16 mouse cellular contexts compared by ENCODE assay signal in the genomic region with DNA sequence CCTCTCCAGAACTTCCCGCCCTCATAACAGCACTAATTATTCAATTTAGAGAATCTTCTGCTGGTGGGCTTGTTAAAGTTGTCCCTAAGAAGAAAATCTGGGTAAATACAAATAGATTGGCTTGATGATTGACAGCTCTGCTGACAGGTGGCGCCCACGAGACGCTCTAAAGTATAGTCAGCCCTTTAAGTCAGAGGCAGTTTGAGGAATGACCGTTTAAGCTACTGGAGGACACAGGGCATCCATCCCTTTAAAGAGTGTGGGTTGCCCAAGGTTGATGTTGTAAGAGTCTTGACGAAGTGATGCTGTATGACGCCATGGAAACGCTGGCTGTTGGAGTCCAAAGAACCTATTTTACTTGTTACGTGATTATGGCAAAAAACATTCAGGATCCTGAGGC. TPM values are rescaled to one million over a fixed set of nuclear protein-coding genes. Genes with fewer than 3 reads are reported as not detected.
A peak's percentile ranks its signal among the peaks of the same experiment; 100 is the strongest.
DNase-seq lines count a peak whose midpoint lies in the region; ATAC-seq and TF ChIP-seq lines count a peak whose summit lies in the region.
"Had no signal": no experiment of that assay in that cellular context is flagged by ENCODE, and none has a peak within 500 bp of the region (broad histone marks: within the 10 kb centered on the region; RNA-seq: fewer than 3 reads in every experiment).

No protein-coding gene starts in this region.

- peaks cover 19% of the 10 kb centered on the region for H3K4me1 ChIP-seq in hindbrain, embryonic 13.5 days (replicated peaks)
- H3K4me1 ChIP-seq in hindbrain, embryonic 16.5 days (ENCODE audit: control insufficient read depth, insufficient read depth, low read depth, low read length), result peaks cover 5% of the 10 kb centered on the region
- H3K4me1 ChIP-seq in midbrain, embryonic 15.5 days, result peaks cover 20% of the 10 kb centered on the region
- no peaks in the 10 kb centered on the region for H3K4me1 ChIP-seq in midbrain, embryonic 11.5 days (ENCODE audit: control insufficient read depth, insufficient read depth, low read length)
- H3K4me1 ChIP-seq in MEL (ENCODE audit: control insufficient read depth in 1 of 2, insufficient read depth in 2 of 2, low read length in 2 of 2), result peaks cover 5 to 13% of the 10 kb centered on the region in 2 experiments
- H3K4me1 ChIP-seq: neural tube, embryonic 12.5 days had no signal

- no peaks in the 10 kb centered on the region for H3K79me2 ChIP-seq in MEL (ENCODE audit: control insufficient read depth, insufficient read depth, low read length, poor library complexity)

- peak in 2 of 3 experiments; percentile 32 to 36; a peak in 3 of 6 replicates for TF ChIP-seq CTCF in MEL (IDR thresholded peaks at IDR 0.05 in 2 of 3, conservative IDR thresholded peaks at IDR 0.05 in 1 of 3; ENCODE audit: control insufficient read depth in 1 of 3, insufficient read depth in 1 of 3, low read depth in 2 of 3, low read length in 3 of 3, poor library complexity in 1 of 3, severe bottlenecking in 1 of 3)

- H3K4me3 ChIP-seq in hindbrain, embryonic 13.5 days, result no peak overlapping the region
- H3K4me3 ChIP-seq in hindbrain, embryonic 16.5 days (ENCODE audit: low read length), result no peak overlapping the region
- no peak overlapping the region for H3K4me3 ChIP-seq in midbrain, embryonic 15.5 days
- H3K4me3 ChIP-seq in midbrain, embryonic 11.5 days (ENCODE audit: low read depth, low read length), result no peak overlapping the region
- H3K4me3 ChIP-seq in MEL (ENCODE audit: control insufficient read depth in 1 of 2, insufficient read depth in 1 of 2, low read depth in 2 of 2, low read length in 2 of 2), result no peak overlapping the region
- H3K4me3 ChIP-seq: heart, embryonic 15.5 days; liver, embryonic 13.5 days; neural tube, embryonic 12.5 days had no signal

- TF ChIP-seq EP300 in MEL (IDR thresholded peaks at IDR 0.05; ENCODE audit: low read depth in 1 of 2, low read length in 2 of 2), result no peak

- H3K9me3 ChIP-seq in hindbrain, embryonic 13.5 days, result no peaks in the 10 kb centered on the region
- no peaks in the 10 kb centered on the region for H3K9me3 ChIP-seq in hindbrain, embryonic 16.5 days (ENCODE audit: control insufficient read depth, low read length)
- no peaks in the 10 kb centered on the region for H3K9me3 ChIP-seq in midbrain, embryonic 15.5 days
- no peaks in the 10 kb centered on the region for H3K9me3 ChIP-seq in midbrain, embryonic 11.5 days (ENCODE audit: control insufficient read depth, low read length)
- no peaks in the 10 kb centered on the region for H3K9me3 ChIP-seq in MEL (replicated peaks; ENCODE audit: insufficient read depth, low read length)
- H3K9me3 ChIP-seq: heart, embryonic 15.5 days; liver, embryonic 13.5 days; neural tube, embryonic 12.5 days had no signal

- peak; percentile 17 for TF ChIP-seq RAD21 in MEL (IDR thresholded peaks at IDR 0.05; ENCODE audit: low read depth, low read length)

- no peak overlapping the region for H3K9ac ChIP-seq in hindbrain, embryonic 13.5 days
- no peak overlapping the region for H3K9ac ChIP-seq in hindbrain, embryonic 16.5 days (ENCODE audit: low read depth, low read length)
- H3K9ac ChIP-seq in midbrain, embryonic 15.5 days, result no peak overlapping the region
- no peak overlapping the region for H3K9ac ChIP-seq in midbrain, embryonic 11.5 days (ENCODE audit: low read length)
- no peak overlapping the region for H3K9ac ChIP-seq in MEL (ENCODE audit: control insufficient read depth, low read depth, low read length, poor library complexity, severe bottlenecking)
- H3K9ac ChIP-seq: heart, embryonic 15.5 days; liver, embryonic 13.5 days; neural tube, embryonic 12.5 days had no signal

- H3K27me3 ChIP-seq in hindbrain, embryonic 13.5 days, result no peaks in the 10 kb centered on the region
- no peaks in the 10 kb centered on the region for H3K27me3 ChIP-seq in hindbrain, embryonic 16.5 days (replicated peaks; ENCODE audit: control insufficient read depth, insufficient read depth, low read length)
- H3K27me3 ChIP-seq in midbrain, embryonic 15.5 days (replicated peaks), result no peaks in the 10 kb centered on the region
- no peaks in the 10 kb centered on the region for H3K27me3 ChIP-seq in midbrain, embryonic 11.5 days (ENCODE audit: control insufficient read depth, insufficient read depth, low read length)
- no peaks in the 10 kb centered on the region for H3K27me3 ChIP-seq in MEL (ENCODE audit: control insufficient read depth in 1 of 2, insufficient read depth in 2 of 2, low read length in 2 of 2)
- H3K27me3 ChIP-seq: heart, embryonic 15.5 days; liver, embryonic 13.5 days; neural tube, embryonic 12.5 days had no signal

- no peak for TF ChIP-seq POLR2A in MEL (IDR thresholded peaks at IDR 0.05; ENCODE audit: control insufficient read depth in 1 of 2, insufficient read depth in 1 of 2, low read depth in 1 of 2, low read length in 2 of 2, poor library complexity in 1 of 2)

- no peak overlapping the region for H3K4me2 ChIP-seq in hindbrain, embryonic 13.5 days
- H3K4me2 ChIP-seq in hindbrain, embryonic 16.5 days (ENCODE audit: low read length), result no peak overlapping the region
- H3K4me2 ChIP-seq in midbrain, embryonic 15.5 days, result no peak overlapping the region
- H3K4me2 ChIP-seq in midbrain, embryonic 11.5 days, result no peak overlapping the region
- H3K4me2 ChIP-seq: heart, embryonic 15.5 days; liver, embryonic 13.5 days; neural tube, embryonic 12.5 days had no signal

- no peak for ATAC-seq in cerebellum, adult (ENCODE audit: insufficient number of reproducible peaks, low FRiP score, low TSS enrichment)
- no peak for ATAC-seq in hindbrain, embryonic 13.5 days (ENCODE audit: low FRiP score)
- no peak for ATAC-seq in hindbrain, embryonic 16.5 days
- ATAC-seq in midbrain, embryonic 15.5 days (replicated peaks), result no peak
- no peak for ATAC-seq in midbrain, embryonic 11.5 days (ENCODE audit: low FRiP score)

- no peaks in the 10 kb centered on the region for H3K36me3 ChIP-seq in hindbrain, embryonic 13.5 days
- no peaks in the 10 kb centered on the region for H3K36me3 ChIP-seq in hindbrain, embryonic 16.5 days (ENCODE audit: control insufficient read depth, insufficient read depth, low read length)
- H3K36me3 ChIP-seq in midbrain, embryonic 15.5 days (replicated peaks), result no peaks in the 10 kb centered on the region
- H3K36me3 ChIP-seq in midbrain, embryonic 11.5 days (ENCODE audit: control insufficient read depth, insufficient read depth, low read length), result no peaks in the 10 kb centered on the region
- peaks cover 0 to 9% of the 10 kb centered on the region in 2 experiments; a peak in 2 of 4 replicates for H3K36me3 ChIP-seq in MEL (ENCODE audit: control insufficient read depth in 1 of 2, insufficient read depth in 2 of 2, low read length in 2 of 2)
- H3K36me3 ChIP-seq: liver, embryonic 13.5 days; neural tube, embryonic 12.5 days had no signal

- peak; percentile 39 to 42 for DNase-seq in cerebellum, postnatal 10 days
- no peak for DNase-seq in midbrain, embryonic 11.5 days (ENCODE audit: low spot score, missing footprints)
- no peak for DNase-seq in MEL (ENCODE audit: low read depth, low spot score)
- DNase-seq in natural killer cell, adult 2 months (ENCODE audit: low spot score in 2 of 2), result no peak
- DNase-seq: adrenal gland, adult 8-10 months; B cell, adult 2 months; cerebellum, adult 9-10 months; liver, embryonic 13.5 days; lung, postnatal 4 days; thymus, postnatal 25 days had no signal

- peak overlapping the region; percentile 24; the same call in 1 of the 2 replicates for H3K27ac ChIP-seq in hindbrain, embryonic 13.5 days
- no peak overlapping the region for H3K27ac ChIP-seq in hindbrain, embryonic 16.5 days (ENCODE audit: low read depth, low read length)
- H3K27ac ChIP-seq in midbrain, embryonic 15.5 days, result peak overlapping the region; percentile 35; the same call in 1 of the 2 replicates
- H3K27ac ChIP-seq in midbrain, embryonic 11.5 days (ENCODE audit: low read depth, low read length), result no peak overlapping the region
- H3K27ac ChIP-seq in MEL (ENCODE audit: control insufficient read depth, low read depth, low read length), result no peak overlapping the region
- H3K27ac ChIP-seq: heart, embryonic 15.5 days; liver, embryonic 13.5 days; neural tube, embryonic 12.5 days had no signal

- WGBS in hindbrain, embryonic 13.5 days, result 70% methylated on average over 9 of the region's 9 CpGs
- 67% methylated on average over 9 of the region's 9 CpGs for WGBS in hindbrain, embryonic 16.5 days
- WGBS in midbrain, embryonic 15.5 days, result 65% methylated on average over 9 of the region's 9 CpGs
- WGBS in midbrain, embryonic 11.5 days, result 80% methylated on average over 9 of the region's 9 CpGs

TF ChIP-seq in MEL, 35 proteins besides CTCF, POLR2A, EP300 and RAD21:
- peak; percentile 44 for TF ChIP-seq SMC3 (IDR thresholded peaks at IDR 0.05; ENCODE audit: low read depth, low read length)
- no peak for TF ChIP-seq ETS1 (IDR thresholded peaks at IDR 0.05; ENCODE audit: low read depth, low read length)

RNA-seq across cellular contexts. Expression of a gene that starts 57.9 kb away (rescaled TPM):
- polyA plus RNA-seq in hindbrain, embryonic 13.5 days (2015; fragmentation: Nextera tagmentation; extraction: Ambion mirVana), result 53.6 and 56.1 TPM in 2 replicates
- 87.4 and 87.8 TPM in 2 replicates for polyA plus RNA-seq in hindbrain, embryonic 16.5 days (2015; fragmentation: Nextera tagmentation; extraction: Ambion mirVana)
- polyA plus RNA-seq in midbrain, embryonic 15.5 days (2015; fragmentation: Nextera tagmentation; extraction: Ambion mirVana), result 71.3 and 71.8 TPM in 2 replicates
- 50.9 and 54.9 TPM in 2 replicates for polyA plus RNA-seq in midbrain, embryonic 11.5 days (2014; fragmentation: Nextera tagmentation; extraction: Ambion mirVana)
- total RNA-seq in MEL (2012; rRNA removed), result 117 and 146 TPM in 2 replicates
- polyA plus RNA-seq in MEL (2012; ENCODE audit: insufficient read depth in 1 of 2, insufficient read length in 2 of 2, low read depth in 1 of 2, low replicate concordance in 2 of 2, missing spikeins in 1 of 2), result 100 to 1,000 TPM in 1 of 2 experiments, not detected in 1; 140 TPM

Comparison
In these comparisons a context has a peak if more than half of its experiments do, and no peak if none do; other contexts are left out.
1. H3K27ac ChIP-seq: peak in hindbrain, embryonic 13.5 days (single experiment) and midbrain, embryonic 15.5 days (single experiment); none in hindbrain, embryonic 16.5 days (single experiment), midbrain, embryonic 11.5 days (single experiment) and MEL (single experiment).
2. DNase-seq: peak in cerebellum, postnatal 10 days (2 of 2); none in midbrain, embryonic 11.5 days (single experiment), MEL (single experiment) and natural killer cell, adult 2 months (0 of 2).